Mouse (Mus musculus) ovary, postnatal 10 days (tissue): ENCODE results near the gene Mag.

Experiments used
- DNase-seq: peaks from one replicate; pipeline ENCODE4 v3.0.0; 2022; ENCODE audit warnings: low spot score

The Mag gene

GRCm38 (mm10) chr7:30873083-30873482, 41.6 kb downstream of the Mag start:
- DNase-seq: peak; percentile 45

GRCm38 (mm10) chr7:30863386-30863785, 51.3 kb downstream of the Mag start:
- no peak for DNase-seq

- no peak for DNase-seq
These were observed 53.2 kb downstream of the Mag start, which contains the start of gene Ffar1 for GRCm38 (mm10) chr7:30861464-30861863. Ffar1 (minus strand) TSS chr7:30861564.

- DNase-seq: no peak
These were observed 54.9 kb downstream of the Mag start for GRCm38 (mm10) chr7:30859635-30860402.

- peak; percentile 48 for DNase-seq
These were observed 55.4 kb downstream of the Mag start for GRCm38 (mm10) chr7:30859290-30859634.

- DNase-seq: no peak
These were observed 56.9 kb downstream of the Mag start for GRCm38 (mm10) chr7:30857746-30858145.

GRCm38 (mm10) chr7:30856078-30856477, 58.6 kb downstream of the Mag start, which contains the start of gene Ffar3:
Ffar3 (minus strand) TSS chr7:30856178.
- no peak for DNase-seq

GRCm38 (mm10) chr7:30851421-30851820, 63.3 kb downstream of the Mag start:
- no peak for DNase-seq
